Mouse (Mus musculus) cerebellum, adult 18-20 months (tissue): ENCODE measurements at regions not wholly inside any gene's neighbourhood (a gene's known extent, or its start where the extent isn't known, plus 50 kb on each side); places are given as distances from the start of the nearest gene placed in this dataset.
A peak's percentile ranks its signal among the peaks of the same experiment; 100 is the strongest.

Experiments used
- DNase-seq, 2 experiments: peaks; one replicate each; pipeline ENCODE4 v3.0.0; 2021

DNA sequence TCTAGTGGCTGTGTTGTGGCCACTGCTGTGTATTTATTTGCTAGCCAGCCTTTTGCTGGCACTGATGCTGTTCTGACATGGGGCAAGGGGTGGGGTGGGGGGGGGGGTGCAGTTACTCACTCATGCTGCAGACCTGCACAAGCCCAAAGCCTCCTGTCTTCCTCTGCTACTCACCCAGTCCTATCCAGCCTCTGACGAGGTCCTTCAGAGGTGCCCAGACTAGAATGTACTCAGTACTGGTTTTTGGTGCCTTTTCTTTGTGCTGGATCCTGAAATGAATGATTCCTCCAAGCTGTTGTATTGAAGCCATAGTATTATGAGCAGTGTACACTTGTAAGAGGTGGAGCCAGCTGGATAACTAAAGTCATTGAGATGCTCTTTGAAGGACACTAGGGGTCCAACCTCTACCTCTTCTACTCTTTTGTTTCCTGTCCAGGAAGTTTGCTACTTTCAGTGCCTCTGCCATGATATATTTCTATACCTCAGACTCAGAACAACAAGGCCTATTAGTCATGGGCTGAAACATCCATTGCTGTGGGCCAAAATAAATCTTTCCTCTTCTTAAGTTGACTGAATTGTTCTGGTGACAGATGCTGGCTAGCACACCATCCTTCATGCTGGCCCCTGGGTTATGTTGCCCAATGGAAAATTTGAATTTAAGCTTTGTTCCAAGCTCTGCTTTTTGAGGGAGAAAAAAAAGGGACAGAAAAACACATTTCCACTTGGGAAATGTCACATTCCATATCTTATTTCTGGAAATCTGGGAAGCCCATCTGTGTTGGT, 128.1 kb upstream of the Gas1 start:
- DNase-seq, result no peak

DNA sequence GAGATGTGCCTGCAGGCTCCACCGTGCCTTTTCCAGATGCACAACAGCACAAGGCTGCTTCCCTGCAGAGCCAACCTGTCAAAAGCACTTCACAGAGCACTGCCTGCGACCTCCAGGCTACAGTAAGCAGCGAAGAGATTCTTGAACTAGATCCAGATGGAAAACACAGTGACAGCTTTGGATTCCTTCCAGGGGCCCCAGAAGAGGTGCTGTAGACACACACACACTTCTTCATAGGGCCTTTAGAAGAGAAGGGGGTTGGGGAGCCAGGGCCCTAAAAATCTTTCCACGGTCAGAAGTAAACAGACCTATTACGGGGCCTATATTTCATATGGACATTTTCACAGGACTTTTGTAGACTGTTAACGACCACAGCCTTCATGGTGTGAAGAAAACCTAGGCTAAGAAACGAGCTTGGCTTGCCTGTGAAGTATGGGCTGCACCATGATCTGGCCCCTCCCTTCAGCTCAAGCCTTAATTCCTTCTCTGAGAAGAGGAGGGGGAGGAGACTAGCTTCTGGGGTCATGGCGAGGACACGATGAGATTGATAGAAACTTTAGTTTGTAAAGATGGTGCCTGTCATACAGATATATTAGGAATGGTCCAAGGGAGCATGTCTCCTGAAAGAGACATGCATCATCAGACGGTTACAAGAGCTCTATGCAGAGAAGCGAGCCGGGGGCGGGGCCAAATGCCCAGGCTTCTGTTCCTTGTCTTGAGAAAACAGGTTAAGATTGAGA, 131.1 kb upstream of the Gas1 start:
- DNase-seq, result no peak

DNA sequence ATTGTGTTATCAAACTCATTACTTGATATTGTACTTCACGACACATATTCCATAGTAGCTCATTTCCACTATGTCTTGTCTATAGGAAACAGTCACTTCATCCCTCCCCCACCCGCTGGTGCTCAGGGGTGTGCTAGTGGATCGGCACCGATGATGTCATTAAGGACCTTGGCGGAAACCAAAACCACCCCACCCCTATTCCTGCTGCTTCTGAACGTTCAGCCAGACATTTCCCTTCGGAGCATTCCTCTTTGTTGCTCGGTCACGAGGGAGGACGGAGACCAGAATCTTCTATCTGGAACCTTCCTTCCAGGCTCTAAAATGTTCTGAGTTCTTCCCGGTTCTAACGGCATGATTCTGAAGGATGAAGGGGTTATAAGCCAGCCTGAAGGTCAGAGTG, 132.3 kb upstream of the Gas1 start:
- DNase-seq, result no peak

DNA sequence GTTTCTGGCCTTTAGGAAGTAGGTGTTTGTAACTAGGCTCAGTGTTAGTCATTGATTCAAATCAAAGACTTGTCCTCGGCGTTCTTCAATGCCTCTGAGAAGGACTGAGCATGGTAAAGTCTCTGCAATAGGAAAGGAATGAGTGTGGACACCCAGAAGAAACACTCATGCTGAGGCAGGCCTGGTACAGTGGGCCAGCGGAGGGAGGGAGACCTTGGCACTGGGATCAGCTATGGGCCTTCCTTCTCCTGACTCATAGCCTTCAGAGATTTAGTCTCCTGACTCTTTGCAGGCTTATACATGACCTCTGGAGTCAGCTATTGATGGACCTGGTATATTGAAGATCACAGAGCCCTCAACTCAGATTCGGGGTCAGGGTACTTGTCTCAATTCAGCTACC, 132.8 kb upstream of the Gas1 start:
- DNase-seq, result no peak

DNA sequence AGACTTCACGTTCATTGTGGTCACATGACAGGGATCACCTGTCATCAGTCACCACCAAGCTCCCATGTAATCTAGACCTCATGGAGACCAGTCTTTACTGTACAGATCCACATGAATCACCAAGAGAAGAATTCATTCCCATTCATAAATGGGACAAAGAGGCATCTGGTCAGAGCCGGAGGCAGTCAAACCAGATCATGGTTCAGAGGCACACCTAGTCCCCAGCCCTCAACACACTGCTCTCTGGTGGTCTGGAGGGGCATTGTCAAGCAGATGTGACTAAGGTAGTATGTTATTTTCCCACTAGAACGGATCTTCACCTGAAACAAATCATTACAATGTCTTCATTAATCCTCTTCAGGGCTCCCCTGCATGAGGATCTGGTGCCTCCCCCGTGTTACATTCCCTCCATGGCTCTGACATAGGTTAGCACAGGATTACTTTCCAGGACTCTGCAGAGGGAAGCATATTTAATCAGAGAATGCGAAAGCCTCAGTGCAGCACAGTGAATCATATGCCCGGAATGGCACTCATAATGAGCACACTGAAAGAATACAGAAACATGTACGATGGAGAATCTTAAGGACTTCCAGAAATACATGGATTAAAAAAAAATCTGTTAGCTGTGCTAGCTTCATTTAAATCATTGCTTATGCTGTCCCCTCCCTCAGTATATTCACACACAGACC, 135.4 kb upstream of the Gas1 start:
- no peak for DNase-seq

DNA sequence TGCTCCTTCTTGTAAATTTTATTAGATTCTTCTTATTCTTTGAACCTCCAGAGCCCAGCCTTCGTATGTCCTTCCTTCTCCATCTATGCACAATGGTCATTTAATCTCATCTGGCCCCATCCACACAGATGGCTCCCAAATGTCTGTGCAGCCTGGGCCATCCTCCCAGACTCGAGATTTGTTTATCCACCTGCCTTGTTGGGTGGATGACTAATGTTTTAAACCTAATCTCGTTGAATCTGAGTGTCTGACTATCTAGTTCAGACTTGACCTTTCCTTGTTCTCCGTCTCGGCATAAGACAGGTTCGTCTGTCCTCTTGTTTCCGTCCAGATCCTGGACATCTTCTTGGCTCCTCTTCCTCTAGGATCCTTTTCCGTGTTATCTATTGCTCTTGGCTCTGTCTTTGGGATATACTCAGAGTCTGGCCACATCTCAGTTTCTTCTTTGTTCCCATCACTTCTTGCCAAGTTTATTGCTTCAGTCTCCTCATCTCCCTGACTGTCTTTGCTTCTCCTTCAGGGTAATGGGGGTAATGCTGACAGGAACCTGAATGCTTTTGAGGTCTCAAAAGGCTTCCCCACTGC, 141.4 kb upstream of the Gas1 start:
- DNase-seq, result no peak

DNA sequence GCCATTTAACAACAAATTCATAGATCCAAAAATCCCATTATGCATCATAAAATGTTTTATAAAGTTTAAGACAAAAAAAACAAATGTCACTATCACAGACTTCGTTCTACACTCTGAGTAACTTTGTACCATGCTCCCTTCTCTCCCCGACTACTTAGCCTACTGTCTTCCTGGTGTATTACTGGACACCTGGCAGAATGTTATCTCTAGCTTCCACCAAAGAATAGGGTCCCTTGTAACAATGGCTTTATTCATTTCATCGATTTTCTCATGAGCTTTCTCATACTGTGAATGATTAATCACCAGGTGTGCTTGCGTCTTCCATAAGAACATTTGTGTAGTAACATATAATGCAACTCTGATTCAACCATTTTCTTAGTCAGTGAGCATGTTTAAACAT, 142.1 kb upstream of the Gas1 start:
- DNase-seq, result no peak

DNA sequence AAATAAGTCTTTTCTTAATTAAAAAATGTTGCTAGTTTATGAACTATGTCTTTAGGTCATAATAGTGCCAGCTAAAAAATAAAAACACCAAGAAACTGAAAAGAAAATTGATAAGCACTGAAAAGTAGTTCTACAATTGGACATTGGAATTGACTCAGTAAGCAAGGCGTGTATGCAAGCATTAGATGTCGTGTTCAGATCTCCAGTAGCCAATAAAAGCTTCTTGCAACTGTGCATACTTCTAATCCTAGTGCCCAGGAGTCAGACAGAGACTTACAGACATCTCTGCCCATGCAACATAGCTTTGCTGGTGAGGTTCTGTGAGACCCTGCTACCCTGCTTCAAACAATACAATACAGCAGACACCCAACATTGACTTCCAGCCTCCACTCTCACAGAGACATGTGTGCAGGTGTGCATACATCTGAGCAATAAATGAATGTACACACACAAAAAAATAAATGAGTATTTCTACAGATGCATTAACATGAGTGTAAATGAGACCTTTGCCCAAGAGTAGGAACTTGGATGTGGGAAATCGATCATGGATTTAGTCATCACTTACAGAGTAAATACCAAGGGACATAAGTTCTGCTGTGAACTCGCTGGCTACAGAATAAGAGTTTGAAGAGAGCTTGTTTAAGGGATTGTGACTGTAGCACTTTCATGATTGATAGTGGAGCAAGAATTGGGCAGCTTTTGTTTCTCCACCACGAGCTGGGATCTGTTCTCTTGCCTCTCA, 142.9 kb upstream of the Gas1 start:
- DNase-seq, result no peak

DNA sequence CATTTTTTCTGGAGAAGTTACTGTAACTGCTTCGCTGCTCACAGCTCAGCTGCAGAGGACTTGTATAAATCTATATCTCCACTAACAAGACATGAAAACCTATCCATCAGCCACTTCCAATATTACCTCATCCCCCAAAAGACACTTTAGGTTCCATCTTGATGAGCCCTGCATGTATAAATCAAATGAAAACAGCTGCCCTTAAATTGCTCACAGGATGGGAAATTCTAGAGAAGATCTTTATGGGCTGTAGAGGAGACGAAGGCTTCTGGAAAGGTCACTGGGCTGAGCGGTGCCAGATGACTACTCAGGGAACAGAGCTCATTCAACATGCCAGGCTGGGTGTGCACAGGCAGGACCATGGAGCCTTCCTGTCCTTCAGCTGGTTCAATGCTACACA, 145.4 kb upstream of the Gas1 start:
- DNase-seq, result no peak

DNA sequence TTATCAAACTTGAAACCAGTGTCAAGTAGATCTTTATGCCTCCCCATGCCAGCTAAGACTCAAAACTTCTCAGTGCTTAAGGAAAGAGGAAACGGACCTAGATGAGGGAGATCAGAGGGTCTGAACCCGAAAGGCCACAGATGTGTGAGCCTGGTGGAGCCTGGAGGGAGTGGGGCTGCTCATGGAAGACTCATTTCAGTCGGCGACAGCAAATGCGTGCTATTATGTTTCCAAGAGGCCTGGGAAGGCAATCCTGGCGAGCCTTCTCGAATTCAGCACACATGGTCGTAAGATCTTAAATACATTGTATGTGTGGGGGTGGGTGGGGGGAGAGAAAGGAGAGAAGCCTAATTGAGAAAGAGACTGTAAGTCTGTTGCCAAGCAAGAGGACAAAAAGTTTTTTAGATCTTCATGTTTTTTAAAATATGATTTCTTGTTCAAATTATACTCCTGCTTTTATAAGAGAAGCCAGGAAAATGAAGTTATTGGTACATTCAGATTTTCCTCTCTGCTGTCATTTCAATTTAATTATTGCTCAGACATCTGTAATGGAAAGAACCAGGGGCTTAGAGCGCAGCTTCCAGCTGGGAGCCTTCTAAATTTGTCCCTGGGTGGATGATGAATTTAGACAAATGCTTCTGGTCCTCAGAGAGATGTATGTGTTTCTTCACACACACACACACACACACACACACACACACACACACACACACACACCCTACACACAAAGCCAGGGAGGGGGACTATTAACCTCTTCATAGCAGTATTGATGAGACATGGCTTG, 153.5 kb upstream of the Gas1 start:
- no peak for DNase-seq

DNA sequence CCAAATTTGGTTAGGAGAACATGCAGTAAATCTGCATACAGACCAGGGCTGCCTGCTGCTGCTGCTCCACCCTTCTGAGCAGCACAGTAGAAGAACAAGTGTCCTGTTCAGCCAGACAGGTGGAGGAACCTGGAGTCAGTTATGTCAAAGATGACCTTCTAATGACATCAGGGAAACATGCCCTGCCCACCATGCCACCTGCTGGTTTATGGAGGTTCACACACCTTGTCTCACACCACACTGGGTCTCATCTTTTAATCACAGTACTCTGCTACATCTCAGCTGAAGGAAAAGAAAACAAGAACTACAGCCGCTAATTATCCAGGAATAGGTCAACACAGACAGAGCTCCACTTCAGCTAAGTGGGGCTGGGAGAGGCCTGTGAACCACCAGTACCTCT, 159.0 kb upstream of the Gas1 start:
- DNase-seq, result no peak

DNA sequence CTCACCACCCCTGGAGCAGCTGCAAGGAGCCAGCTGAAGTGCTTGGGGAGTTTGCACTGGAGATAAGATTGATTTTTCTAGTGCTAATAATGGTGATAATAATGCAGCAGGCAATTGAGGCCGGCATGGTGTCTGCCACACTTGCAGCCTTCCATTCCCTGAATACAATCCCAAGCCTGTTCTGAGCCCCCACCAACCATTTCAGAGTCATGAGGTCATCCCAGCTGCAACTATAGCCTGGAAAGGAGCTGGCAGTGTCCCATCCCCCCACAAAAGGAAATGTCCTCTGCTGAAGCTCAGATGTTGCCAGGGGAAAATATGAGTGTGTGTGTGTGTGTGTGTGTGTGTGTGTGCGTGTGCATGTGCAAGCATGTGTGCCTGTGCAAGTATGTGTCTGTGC, 160.2 kb upstream of the Gas1 start:
- peak in 1 of 2 experiments; percentile 2 for DNase-seq

DNA sequence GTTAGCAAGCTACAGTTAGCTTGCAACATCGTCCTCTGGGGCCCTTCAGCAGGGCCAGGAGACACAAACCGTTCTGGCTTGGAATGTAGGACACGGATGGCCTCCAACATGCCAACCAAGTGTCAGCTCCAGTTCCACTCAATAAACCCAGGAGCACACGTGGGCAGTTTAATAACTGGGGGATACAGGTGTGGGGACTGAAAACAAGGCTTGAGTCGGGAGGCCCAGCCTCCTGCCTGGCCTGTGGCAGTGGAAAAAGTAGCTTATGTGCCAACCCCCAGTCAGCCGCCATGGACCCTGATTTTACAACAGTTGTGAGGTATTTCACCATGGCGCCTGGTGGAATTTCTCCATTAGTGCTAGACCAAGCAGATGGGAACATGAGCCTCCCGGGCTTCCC, 160.9 kb upstream of the Gas1 start:
- DNase-seq, result no peak

DNA sequence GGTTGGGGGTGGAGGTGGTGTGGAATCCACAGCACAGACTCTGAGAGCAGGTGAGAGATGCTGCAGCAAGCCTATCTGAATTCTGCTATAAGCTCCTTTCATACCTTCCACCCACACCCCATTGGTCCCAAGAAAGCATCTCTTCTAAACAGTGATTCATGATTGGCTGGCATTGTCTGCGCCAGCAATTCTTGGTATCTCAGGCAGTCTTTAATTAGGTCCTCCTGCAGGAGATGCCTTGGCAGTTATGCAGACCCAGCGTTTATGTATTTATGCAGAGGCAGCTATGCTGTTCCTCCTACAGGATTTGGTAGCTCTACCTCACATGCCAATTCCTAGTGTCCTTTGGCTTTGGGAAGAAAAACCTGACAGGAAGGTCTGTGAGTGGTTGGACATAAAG, 162.9 kb upstream of the Gas1 start:
- no peak for DNase-seq

DNA sequence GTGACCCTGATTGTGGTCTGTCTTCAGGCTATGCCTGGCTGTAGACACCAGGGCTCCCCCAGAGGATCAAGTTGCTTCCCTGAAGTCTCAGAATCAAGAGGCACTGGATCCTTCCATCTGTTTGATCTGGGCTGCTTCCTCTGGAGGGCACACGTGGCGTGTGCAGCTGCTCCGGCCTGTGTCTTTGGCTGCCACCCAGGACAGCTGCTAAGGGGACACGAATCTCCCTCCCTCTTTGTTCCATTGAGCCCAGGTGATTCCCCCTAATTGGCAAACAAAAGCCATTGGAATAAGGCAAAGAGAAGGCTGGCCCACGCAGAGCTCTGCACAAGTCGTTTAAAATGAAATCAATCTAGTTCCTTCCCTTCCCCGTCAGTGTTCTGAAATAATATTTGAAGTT, 170.7 kb upstream of the Gas1 start:
- no peak for DNase-seq

DNA sequence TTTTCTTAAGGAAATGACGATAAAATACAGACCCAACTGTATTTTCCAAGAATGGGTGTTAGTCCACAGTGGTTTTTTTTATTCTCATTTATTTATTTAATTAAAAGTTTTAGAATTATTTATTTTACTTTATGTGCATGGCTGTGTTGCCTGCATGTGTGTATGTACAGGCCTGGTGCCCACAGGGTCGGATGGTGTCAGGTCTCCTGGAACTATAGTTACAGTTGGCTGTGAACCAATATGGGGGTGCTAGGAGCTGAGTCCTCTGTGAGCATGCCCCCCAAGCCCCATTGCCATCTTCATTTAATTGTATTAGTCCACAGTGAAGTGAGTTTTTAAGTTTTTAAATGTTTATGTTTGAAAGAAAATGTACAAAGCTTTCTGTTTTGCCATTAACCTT, 171.3 kb upstream of the Gas1 start:
- no peak for DNase-seq

DNA sequence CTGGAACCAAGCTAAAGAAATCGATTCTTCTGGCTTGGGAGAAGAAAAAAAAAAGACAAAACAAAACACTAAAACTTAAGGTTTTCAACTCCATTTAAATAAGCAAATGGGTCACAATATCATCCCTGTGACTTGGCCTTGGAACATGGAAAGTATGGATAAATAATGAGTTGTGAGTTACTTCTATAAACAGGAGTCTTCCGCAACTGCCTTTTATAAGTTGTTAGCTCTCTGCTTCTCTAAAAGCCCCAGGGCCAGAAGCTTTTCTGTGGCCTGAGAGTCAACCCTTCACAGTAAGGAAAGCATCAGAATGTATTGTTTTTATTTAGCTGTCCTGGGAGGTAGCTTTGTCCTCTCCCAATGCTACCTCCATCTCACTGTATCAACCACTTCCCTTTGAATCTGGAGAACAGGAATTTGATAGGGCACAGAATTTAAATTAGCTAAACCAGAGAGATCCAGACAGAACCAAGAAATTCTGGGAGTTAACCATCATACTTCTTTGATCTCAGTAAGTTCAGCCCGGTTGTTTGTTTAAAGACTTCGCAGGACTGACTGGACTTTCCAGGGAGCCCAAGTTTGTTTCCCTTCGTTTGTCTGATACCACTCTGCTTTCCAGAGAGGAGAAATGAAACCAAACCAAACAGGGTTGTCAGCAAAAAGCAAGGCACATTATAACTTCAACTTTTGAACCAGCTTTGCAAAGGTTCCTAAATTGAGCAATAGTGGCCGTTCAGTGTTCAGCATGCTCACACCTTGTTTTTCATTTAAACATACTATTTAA, 178.7 kb upstream of the Gas1 start:
- no peak for DNase-seq

DNA sequence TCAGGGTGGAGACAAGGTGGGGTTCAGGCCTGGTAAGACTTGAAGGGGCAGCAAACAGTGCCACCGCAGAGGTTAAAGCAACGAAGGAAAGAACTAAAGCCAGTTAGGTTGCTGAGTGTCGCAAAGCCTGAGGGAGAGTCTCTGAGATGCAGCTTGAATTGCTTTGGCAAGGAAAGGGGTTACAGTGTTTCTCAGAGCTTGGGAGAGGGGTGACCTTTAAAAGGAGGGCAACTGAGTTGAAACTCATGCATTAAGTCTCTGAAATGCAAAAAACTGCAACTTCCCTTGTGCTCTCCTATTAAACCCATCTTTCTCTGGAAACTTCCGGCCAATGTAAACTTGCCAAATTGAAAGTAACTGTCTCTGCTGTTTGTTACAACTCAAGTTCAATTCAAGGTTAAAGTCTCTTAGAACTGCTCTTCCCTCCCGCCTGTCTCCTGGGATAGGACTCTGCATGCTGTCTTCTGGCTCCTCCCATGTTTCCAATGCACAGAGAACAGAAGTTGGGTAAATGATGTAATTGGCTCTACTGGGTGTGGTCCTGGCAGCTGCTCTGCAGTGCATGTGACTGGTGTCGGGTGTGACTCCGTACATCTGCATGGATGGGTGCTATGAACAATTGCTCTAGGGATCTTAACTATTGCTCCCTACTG, 181.4 kb upstream of the Gas1 start:
- DNase-seq, result no peak

DNA sequence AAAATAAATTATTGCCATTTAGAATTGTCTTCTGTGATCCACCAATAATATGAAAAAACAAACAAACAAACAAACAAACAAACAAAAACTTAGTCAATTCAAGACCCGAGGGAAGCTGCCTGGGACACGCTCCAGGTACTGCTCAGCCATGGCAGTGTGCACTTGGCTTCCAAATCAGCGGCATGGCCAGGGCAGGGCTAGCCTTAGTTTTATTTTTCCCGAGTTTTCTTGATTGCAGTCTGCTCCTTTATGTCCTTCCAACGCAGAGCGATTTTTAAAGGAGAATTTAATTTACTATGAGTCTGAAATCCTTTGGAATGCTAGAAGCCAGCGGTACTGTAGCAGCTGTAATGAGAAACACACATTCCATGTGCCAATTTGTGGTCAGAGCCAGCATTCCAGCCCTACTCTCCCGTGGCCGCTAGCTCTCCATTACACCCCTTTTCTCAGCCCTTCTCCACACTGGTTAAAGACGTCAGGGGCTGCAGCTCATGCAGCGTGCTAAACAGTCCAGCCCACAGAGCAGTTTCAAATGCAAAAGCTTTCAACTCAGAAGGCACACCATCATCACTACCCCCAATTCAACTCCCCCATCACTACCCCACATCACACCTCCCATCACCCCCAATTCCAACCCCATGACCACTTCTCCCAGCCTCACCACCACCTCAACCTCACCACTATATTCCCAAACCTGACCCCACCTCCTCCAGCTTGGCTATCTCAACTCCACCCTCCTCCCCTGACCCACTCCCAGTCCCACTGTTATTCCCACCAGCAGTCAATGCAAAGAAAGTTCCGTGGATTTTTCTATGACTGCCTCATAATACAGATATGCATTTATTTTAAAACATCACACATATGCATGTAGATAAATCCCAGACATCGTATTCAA, 187.9 kb upstream of the Gas1 start:
- DNase-seq, result no peak

DNA sequence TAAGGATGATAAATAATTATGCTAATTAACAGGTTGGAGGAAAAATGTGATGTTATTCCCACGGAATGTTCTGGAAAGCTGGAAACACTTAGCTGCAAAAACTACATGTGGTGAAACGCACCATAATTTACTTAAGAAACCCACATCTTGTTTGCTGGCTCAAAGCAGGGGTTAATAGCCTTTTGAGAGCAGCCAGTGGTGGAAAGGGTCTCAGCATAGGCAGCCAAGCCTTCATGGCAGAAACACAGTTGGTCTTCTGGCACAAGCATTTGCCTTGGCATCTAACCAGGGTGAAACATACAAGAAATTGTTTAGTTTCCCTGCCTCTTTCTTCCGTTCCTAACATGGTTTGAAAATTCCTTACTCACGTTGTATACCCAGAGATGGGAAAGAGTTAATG, 192.1 kb upstream of the Gas1 start:
- DNase-seq, result no peak
